Mouse (Mus musculus) MEL (cell line): Measurements from ENCODE around the gene Stxbp1.

Experiments used
- CHD1 ChIP-seq: IDR thresholded peaks from 2 replicates; pipeline ENCODE4 v1.6.1; 2012; ENCODE audit warnings: low read depth, mild to moderate bottlenecking, inconsistent platforms, low read length, improper control_type of control experiment
- CTCF ChIP-seq, 3 experiments: IDR thresholded peaks in 2 of 3; conservative IDR thresholded peaks in 1 of 3; 2 replicates each; pipeline ENCODE4 v1.5.1; 2011 to 2012; ENCODE audit warnings: low read length in 3 of 3, low read depth in 2 of 3, mild to moderate bottlenecking in 2 of 3, improper control_type of control experiment in 1 of 3, inconsistent platforms in 1 of 3, mixed read lengths in 1 of 3, moderate library complexity in 1 of 3; ENCODE audit not compliant: control insufficient read depth in 1 of 3, insufficient read depth in 1 of 3, poor library complexity in 1 of 3, severe bottlenecking in 1 of 3
- EP300 ChIP-seq, 2 experiments: IDR thresholded peaks; 2 replicates each; pipeline ENCODE4 v1.6.1; 2011; ENCODE audit warnings: improper control_type of control experiment in 2 of 2, low read length in 2 of 2, low read depth in 1 of 2, mild to moderate bottlenecking in 1 of 2
- GATA1 ChIP-seq: IDR thresholded peaks from 2 replicates; pipeline ENCODE4 v1.6.1; 2011; ENCODE audit warnings: low read depth, low read length, improper control_type of control experiment
- POLR2A ChIP-seq, 2 experiments: IDR thresholded peaks; 2 replicates each; pipeline ENCODE4 v1.6.1; 2011 to 2012; ENCODE audit warnings: low read length in 2 of 2, mild to moderate bottlenecking in 2 of 2, control low read depth in 1 of 2, improper control_type of control experiment in 1 of 2, low read depth in 1 of 2, moderate library complexity in 1 of 2; ENCODE audit not compliant: control insufficient read depth in 1 of 2, insufficient read depth in 1 of 2, poor library complexity in 1 of 2
- POLR2AphosphoS5 ChIP-seq: IDR thresholded peaks from 2 replicates; pipeline ENCODE4 v1.6.1; 2012; ENCODE audit warnings: low read depth, borderline replicate concordance, mild to moderate bottlenecking, inconsistent platforms, low read length, moderate library complexity, mixed read lengths
- TBP ChIP-seq: IDR thresholded peaks from 2 replicates; pipeline ENCODE4 v1.8.0; 2011; ENCODE audit warnings: low read depth, low read length, improper control_type of control experiment

- TF ChIP-seq POLR2A (IDR thresholded peaks at IDR 0.05; ENCODE audit: control insufficient read depth in 1 of 2, insufficient read depth in 1 of 2, low read depth in 1 of 2, low read length in 2 of 2, poor library complexity in 1 of 2): no peak
- TF ChIP-seq CHD1: no peak
- no peak for TF ChIP-seq EP300 (IDR thresholded peaks at IDR 0.05; ENCODE audit: low read depth in 1 of 2, low read length in 2 of 2)
- TF ChIP-seq POLR2AphosphoS5: no peak
- no peak for TF ChIP-seq CTCF (IDR thresholded peaks at IDR 0.05 in 2 of 3, conservative IDR thresholded peaks at IDR 0.05 in 1 of 3; ENCODE audit: control insufficient read depth in 1 of 3, insufficient read depth in 1 of 3, low read depth in 2 of 3, low read length in 3 of 3, poor library complexity in 1 of 3, severe bottlenecking in 1 of 3)
- no peak for TF ChIP-seq GATA1
- no peak for TF ChIP-seq TBP
Measured at GRCm38 (mm10) chr2:32769327-32770085, 77.5 kb downstream of the Stxbp1 start.
